Mouse (Mus musculus) brain, embryonic 14.5 days (tissue): ENCODE results near the gene Hpse2. TPM values are rescaled to one million over a fixed set of nuclear protein-coding genes. Genes with fewer than 3 reads are reported as not detected.
"Not testable (repeated sequence)": the region's sequence is repeated elsewhere in the genome, so short reads cannot be mapped to it uniquely, and the experiment has no call there.

Experiments used
- DNase-seq: peaks from one replicate; pipeline ENCODE4 v3.0.0-alpha.2; 2011; ENCODE audit warnings: low read depth
- CTCF ChIP-seq: fragments of 200-500 bp; IDR thresholded peaks from 2 replicates; pipeline ENCODE4 v1.5.1; 2012; ENCODE audit warnings: inconsistent platforms, mild to moderate bottlenecking, moderate library complexity, borderline replicate concordance; ENCODE audit not compliant: insufficient read depth, insufficient read length; ENCODE audit errors: extremely low read depth
- POLR2A ChIP-seq: fragments of 200-500 bp; IDR thresholded peaks from 2 replicates; pipeline ENCODE4 v1.6.1; 2012; ENCODE audit warnings: mild to moderate bottlenecking, inconsistent platforms, borderline replicate concordance; ENCODE audit not compliant: poor library complexity, insufficient read depth, insufficient read length, severe bottlenecking; ENCODE audit errors: extremely low read depth
- polyA plus RNA-seq: library from polyadenylated mRNA; depleted of rRNA; stranded (reverse); fragments of >200 nt; gene quantifications from 2 replicates; pipeline ENCODE4 v1.2.3, GENCODE M21; 2012

Hpse2 gene
- polyA plus RNA-seq, 1 experiment = 0.18 TPM

DNA sequence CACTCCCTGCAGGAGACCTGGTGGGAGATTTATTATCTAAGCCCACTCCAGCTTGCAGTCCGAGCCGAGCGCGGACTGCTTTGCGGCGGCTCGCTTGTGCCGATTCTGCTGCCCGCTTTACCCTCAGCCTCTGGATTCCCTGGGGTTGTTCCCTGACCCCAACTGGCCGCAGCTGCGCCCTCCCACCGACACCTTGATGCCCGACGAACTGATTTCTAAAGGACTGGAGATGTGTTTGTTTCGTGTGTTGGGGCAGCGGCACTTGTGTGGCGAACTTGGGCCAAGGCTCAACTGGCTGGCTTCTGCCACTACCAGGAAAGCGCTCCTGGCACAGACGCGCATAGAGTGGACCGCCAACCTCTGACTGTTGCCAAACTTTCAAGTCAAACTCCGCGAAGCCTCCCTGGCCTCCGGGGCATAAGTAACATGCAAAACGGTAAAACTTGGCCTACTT is 3.1 kb downstream of the Hpse2 start:
- no peak for TF ChIP-seq CTCF
- no peak for TF ChIP-seq POLR2A
- DNase-seq = peak; percentile 44

DNA sequence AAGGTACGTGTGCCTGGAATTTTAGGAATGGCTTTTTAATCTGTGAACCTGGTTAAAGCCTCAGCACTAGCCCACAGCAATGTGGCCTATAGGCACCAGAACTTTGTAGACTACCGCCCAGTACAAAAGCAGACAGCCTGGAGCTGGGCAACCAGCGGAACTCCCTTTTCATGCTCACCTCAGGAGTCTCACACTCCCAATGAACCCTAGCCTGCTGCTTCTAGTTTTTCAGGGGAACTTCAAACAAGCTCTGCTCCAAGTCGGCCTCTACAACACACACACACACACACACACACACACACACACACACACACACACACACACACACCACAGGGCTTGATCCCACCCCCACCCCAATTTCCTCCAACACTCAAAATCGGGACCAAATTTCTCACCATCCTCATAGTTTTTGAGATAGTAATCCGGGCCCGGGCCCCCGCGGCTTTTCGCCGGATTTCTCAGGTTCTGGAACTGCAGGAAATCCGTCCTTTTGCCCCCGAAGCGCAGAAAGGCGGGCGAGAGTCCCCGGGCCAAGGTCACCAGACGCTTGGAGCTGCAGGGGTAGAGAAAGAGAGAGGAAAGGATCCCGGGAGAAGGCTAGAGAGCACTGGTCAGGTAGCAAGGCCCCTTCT is 3.7 kb downstream of the Hpse2 start:
- peak; percentile 7 for DNase-seq
- TF ChIP-seq CTCF (no peak), POLR2A (no peak)

DNA sequence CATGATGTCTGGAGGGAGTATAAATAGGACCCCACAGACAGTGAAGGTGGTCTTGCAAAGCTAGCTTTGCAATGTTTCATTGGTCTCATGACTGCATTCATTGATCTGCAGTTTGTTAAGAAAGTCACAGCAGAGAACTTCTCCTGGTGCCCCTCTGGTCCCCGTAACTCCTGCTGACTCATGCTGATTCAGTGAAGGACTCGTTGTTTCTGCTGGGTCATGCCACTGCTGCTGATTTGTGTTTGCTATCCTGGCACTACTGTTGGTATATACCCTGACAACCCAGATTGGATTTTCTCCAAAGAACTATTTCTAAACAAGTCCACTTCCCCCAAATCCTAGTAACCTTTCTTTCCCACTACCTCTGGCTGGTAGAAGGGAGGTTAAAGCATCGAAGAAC is 29.3 kb downstream of the Hpse2 start:
- TF ChIP-seq POLR2A (no peak), CTCF (no peak)
- no peak for DNase-seq

DNA sequence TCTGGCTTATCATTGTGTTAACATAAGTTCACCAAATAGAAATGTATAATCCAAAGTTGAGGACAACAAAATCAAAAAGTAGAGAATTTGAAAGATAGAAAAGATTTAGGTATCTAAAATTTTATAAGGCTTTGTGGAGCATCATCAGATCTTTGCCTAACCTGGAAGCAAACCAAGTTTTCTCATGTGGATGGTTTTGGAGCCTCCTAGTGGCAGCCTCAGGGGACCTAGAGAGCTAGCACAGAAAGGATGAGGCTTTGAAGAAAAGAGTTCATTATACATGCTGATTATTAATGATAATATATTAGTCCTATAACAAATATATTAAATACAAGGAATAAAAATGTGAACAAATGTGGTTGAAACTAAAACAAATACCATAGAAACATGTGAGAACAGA is 77.0 kb downstream of the Hpse2 start:
- TF ChIP-seq CTCF = peak; percentile 57; the same call in 1 of the 2 replicates
- no peak for TF ChIP-seq POLR2A
- peak; percentile 65 for DNase-seq

DNA sequence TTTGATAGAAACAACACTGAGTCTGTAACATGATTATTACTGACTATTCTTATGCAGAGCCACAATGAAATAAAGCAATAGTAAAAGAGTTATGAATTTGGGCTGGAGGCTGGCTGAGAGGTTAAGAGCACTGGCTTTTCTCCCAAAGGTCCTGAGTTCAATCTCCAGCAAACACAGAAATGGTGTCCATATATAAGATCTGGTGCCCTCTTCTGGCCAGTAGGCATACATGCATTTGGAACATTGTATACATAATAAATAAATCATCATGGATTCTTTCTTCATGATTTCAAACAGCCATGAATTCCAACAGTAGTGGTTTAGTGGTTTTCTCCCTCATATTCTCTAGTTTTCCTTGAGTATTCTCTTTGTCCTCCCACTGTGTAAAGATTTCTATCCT is 81.4 kb downstream of the Hpse2 start:
- peak; percentile 2 for DNase-seq
- TF ChIP-seq POLR2A = no peak
- peak; percentile 6; the same call in 1 of the 2 replicates for TF ChIP-seq CTCF

DNA sequence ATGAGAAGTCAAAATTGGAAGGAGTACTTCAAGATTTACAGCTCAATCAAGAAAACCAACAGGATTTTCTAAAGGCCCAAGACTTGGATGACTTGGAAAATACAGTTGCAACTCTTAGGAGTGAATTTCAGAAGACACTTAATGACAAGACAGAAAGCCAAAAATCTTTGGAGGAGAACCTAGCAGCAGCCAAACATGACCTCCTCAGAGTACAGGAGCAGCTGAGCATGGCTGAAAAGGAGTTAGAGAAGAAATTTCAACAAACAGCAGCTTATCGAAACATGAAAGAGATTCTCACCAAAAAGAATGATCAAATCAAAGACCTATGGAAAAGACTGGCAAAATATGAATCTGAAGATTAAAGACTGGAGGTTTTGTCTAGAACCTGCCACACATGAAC is 106.8 kb downstream of the Hpse2 start:
- DNase-seq = not testable (repeated sequence)

DNA sequence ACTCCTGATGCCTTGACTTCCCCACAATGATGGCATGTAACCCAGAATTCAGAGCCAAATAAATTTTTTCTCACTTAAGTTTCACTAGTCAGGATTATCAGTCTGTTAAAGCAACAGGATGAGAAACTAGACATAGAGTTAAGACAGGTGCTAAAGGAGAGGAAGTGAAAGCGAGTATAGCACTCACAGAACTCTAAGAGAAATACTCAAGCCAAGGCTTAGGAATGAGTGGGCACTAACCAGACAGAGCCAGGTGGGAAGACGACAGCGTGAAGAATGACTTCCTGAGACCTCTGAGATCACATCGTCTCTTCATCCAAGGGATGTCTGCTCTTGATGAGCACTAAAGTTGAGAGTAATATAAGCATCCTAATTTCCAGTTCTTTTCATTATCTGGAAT is 144.2 kb downstream of the Hpse2 start:
- TF ChIP-seq CTCF (no peak), POLR2A (no peak)

DNA sequence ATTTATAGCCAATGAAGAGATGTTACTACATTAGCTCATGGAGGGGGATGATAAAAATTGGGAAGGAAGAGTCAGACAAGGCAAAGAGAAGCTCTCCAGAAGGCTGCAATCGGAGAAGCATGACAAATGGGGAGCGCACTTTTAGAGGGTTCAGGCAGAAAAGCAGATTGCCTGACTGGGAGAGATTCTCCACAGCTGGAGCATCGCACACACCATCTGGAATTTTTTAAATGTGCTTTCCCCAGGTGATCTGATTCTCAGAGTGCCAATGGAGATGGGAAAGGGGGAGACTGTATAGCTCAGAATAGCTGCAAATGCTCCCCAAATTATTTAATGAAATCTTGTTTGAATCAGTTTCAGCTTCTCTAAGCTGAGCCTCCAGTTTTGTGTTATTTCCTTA is 156.4 kb downstream of the Hpse2 start:
- DNase-seq = no peak
- TF ChIP-seq CTCF = no peak
- TF ChIP-seq POLR2A = no peak

More for the DNA sequence above, 144.2 kb downstream of the Hpse2 start:
- DNase-seq = no peak

DNA sequence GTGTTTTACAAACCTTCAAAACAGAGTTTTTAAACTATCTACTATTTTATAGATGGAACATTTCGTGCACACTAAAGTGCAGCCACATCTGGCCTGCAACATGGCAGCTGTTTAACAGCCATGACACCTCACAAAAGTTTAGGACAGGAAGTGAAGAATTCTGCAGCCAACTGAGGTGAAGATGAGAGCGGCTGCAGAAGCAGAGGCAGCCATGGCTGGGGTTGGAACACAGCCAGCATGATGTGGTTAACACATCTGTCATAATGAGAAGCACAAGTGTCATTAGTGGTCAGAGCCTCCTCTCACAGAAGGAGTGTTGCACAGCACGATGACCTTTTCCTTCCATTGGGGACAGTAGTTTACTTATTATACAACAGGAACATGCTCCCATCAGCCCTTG is 194.6 kb downstream of the Hpse2 start:
- no peak for TF ChIP-seq CTCF
- no peak for TF ChIP-seq POLR2A
- no peak for DNase-seq

DNA sequence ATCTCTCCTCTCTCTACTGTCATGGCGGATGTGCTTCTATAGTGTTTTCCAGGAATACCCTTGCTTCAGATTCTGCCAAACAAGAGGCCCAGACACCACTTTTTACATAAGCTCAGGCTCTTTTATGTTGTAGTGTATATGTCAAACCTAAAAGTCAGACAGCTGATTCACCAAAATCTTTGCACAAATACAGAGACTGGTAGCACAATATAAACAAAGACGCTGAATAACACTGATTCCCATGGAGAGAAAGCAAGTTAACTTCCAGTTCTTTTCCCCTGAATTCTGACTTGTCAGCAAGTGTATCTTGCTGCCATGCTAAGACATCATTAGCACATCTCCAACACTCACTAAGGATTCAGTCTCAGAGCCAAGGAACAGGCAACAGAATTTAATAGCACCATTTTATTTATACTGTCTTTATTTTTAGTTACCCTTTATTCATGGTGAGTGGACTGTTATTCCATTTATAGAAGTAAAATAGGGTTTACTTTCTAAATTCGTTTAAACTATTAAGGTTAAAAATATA is 212.7 kb downstream of the Hpse2 start:
- DNase-seq = no peak
- no peak for TF ChIP-seq POLR2A
- no peak for TF ChIP-seq CTCF

DNA sequence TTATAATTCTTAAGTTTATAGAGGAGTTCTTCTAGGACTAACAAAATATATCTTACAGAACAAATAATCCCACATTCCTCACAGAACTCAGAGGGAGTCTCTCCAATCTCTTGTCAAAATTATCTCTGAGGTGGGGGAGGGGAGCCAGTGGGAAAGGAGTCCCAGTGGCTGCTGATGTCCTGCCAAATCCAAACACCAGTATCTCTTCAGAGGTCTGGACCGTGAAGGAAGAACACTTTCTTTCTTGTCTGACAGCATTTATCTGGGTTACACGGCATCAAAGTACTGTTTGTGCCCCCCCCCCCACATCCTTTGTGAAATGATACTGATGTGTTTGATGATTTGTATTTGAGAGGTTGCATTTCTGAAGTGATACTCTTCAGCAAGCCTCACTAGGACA is 213.3 kb downstream of the Hpse2 start:
- no peak for DNase-seq
- TF ChIP-seq POLR2A (no peak), CTCF (no peak)

DNA sequence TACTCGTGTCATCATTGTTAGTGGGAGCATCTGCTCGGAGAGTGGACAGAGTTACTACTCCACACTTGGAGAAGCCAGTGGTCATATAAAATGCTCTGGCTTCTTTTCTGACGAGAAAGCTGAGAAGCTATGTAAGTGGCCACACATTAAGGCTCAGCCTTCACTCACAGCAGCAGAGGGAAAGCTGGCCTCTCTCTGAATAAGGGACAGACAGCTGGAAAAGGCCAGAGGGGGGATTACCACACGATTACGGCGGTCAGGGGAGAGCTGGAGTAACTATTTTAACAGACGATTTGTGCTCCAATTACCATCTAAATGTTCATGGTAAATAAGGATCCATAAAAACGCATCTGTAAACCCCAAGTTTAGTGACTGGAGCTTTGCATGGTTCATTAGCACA is 232.1 kb downstream of the Hpse2 start:
- no peak for TF ChIP-seq CTCF
- no peak for TF ChIP-seq POLR2A
- peak; percentile 20 for DNase-seq
